Mouse (Mus musculus) heart, postnatal 0 days (tissue): ENCODE measurements at regions not wholly inside any gene's neighbourhood (a gene's known extent, or its start where the extent isn't known, plus 50 kb on each side); places are given as distances from the start of the nearest gene placed in this dataset.
A peak's percentile ranks its signal among the peaks of the same experiment; 100 is the strongest.
"Not testable (repeated sequence)": the region's sequence is repeated elsewhere in the genome, so short reads cannot be mapped to it uniquely, and the experiment has no call there.

Experiments used
- ATAC-seq: fragments of 200-750 bp; cut with Nextera tagmentation; 2 replicates; pipeline ENCODE4 v1.8.0; 2017; ENCODE audit warnings: low read depth, moderate number of reproducible peaks, moderate library complexity; ENCODE audit not compliant: insufficient read depth
- DNase-seq: peaks from one replicate; pipeline ENCODE4 v3.0.0-alpha.2; 2016; ENCODE audit warnings: low spot score
- H3K27ac ChIP-seq: fragments of 300-500 bp; sonication (generic); 2 replicates; pipeline ENCODE4 v1.5.1; 2014; ENCODE audit warnings: low read depth, mild to moderate bottlenecking
- H3K27me3 ChIP-seq: fragments of 300-500 bp; sonication (generic); 2 replicates; pipeline ENCODE4 v1.6.1; 2014; ENCODE audit warnings: low read length, mixed read lengths; ENCODE audit not compliant: control insufficient read depth, insufficient read depth
- H3K36me3 ChIP-seq: fragments of 300-500 bp; sonication (generic); replicated peaks from 2 replicates; pipeline ENCODE4 v1.6.1; 2014; ENCODE audit warnings: low read length, mixed read lengths; ENCODE audit not compliant: control insufficient read depth, insufficient read depth
- H3K4me1 ChIP-seq: fragments of 300-500 bp; sonication (generic); 2 replicates; pipeline ENCODE4 v1.6.1; 2014; ENCODE audit warnings: antibody characterized with exemption; ENCODE audit not compliant: control insufficient read depth, insufficient read depth
- H3K4me2 ChIP-seq: fragments of 300-500 bp; sonication (generic); 2 replicates; pipeline ENCODE4 v1.6.1; 2014; ENCODE audit warnings: low read depth, mild to moderate bottlenecking, low read length, moderate library complexity
- H3K4me3 ChIP-seq: fragments of 300-500 bp; sonication (generic); 2 replicates; pipeline ENCODE4 v1.5.1; 2014; ENCODE audit warnings: low read depth, low read length
- H3K9ac ChIP-seq: fragments of 300-500 bp; sonication (generic); replicated peaks from 2 replicates; pipeline ENCODE4 v1.6.1; 2014; ENCODE audit warnings: low read depth, low read length, mixed read lengths
- H3K9me3 ChIP-seq: fragments of 300-500 bp; sonication (generic); replicated peaks from 2 replicates; pipeline ENCODE4 v1.6.1; 2016; ENCODE audit warnings: low read length; ENCODE audit not compliant: control insufficient read depth
- CTCF ChIP-seq: IDR thresholded peaks from 2 replicates; pipeline ENCODE4 v1.5.1; 2016; ENCODE audit warnings: antibody characterized with exemption, control low read depth, low read depth
- EP300 ChIP-seq: IDR thresholded peaks from 2 replicates; pipeline ENCODE4 v1.6.1; 2016; ENCODE audit warnings: antibody characterized with exemption, low read depth
- WGBS: fragments of 180-500 bp; shearing (Covaris S2); extraction: QIAGEN DNeasy Blood & Tissue Kit; methylation state at CpG from one replicate; pipeline ENCODE4 v1.1.7; 2014; 5-methylcytosine and 5-hydroxymethylcytosine counted together

DNA sequence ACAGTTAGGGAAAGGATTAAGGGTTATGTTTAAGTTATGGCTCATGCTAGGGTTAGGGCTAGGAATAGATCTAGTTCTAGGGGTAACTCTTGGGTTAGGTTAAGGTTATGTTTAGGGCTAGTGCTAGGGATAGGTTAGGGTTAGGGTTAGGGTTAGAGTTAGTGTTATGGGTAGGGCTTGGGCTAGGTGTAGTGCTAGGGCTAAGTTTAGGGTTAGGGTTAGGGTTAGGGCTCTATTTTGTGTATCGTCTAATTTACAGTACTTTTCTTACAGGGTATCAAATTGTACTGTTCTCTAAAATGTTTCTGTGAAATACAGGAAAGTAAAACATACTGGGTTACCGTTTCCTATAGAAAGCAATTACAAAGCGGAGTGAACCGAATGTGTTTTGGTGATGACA, 64.8 kb downstream of the Ptchd3 start:
- no peaks in the 10 kb centered on the region for H3K9me3 ChIP-seq
- WGBS = 93% methylated on average over 4 of the region's 4 CpGs
- no peaks in the 10 kb centered on the region for H3K27me3 ChIP-seq
- H3K9ac ChIP-seq = no peak overlapping the region
- no peak for ATAC-seq
- no peak for TF ChIP-seq EP300
- no peak for TF ChIP-seq CTCF
- no peak overlapping the region for H3K4me3 ChIP-seq
- no peak overlapping the region for H3K27ac ChIP-seq
- DNase-seq = no peak
- no peaks in the 10 kb centered on the region for H3K36me3 ChIP-seq
- no peaks in the 10 kb centered on the region for H3K4me1 ChIP-seq
- H3K4me2 ChIP-seq = no peak overlapping the region

DNA sequence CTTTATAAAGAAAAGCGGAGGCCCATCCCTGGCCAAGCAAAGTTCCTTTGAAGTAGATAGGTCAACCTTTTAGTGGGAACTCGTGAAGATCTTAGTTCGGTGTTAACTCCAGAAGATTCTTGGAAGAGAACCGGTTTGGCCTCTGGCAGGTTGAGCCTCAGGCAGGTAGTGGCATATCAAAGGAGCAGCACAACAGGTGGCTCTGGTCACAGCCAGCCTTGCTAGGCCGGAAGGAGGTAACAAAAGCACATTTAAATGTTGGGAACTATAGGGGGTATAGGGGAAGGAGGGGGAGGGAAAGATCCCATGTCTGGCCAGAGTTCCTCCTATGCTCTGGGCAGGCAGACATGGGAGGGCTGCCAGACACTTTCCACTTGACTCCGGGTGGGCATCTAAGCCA, 74.3 kb downstream of the Ptchd3 start:
- not testable (repeated sequence) for H3K9ac ChIP-seq, H3K27ac ChIP-seq, H3K9me3 ChIP-seq, H3K4me2 ChIP-seq, ATAC-seq, H3K36me3 ChIP-seq, DNase-seq, H3K4me3 ChIP-seq, H3K27me3 ChIP-seq, H3K4me1 ChIP-seq
- 70% methylated on average over 6 of the region's 6 CpGs for WGBS

DNA sequence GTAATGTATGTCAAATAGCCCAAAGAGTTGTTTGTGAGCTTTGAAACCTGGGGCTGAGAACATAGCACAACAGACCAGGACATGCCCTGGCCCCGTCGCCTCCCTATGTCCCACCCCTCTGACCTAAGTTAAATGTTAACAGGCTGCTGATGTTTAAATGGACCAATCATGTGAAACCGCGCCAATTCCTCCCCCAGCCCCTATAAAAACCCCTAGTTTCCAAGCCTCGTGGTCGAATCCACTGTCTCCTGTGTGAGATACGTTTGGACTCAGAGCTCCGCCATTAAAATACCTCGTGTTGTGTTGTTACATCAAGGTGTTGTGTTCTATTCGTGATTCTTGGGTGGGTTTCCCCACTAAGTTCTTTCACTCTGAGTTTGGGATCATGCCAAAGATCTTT, 94.6 kb downstream of the Ptchd3 start:
- not testable (repeated sequence) for H3K36me3 ChIP-seq, H3K4me1 ChIP-seq, ATAC-seq, H3K27me3 ChIP-seq, H3K9ac ChIP-seq, H3K9me3 ChIP-seq, H3K4me2 ChIP-seq, DNase-seq, H3K4me3 ChIP-seq, H3K27ac ChIP-seq
- 85% methylated on average over 10 of the region's 10 CpGs for WGBS

DNA sequence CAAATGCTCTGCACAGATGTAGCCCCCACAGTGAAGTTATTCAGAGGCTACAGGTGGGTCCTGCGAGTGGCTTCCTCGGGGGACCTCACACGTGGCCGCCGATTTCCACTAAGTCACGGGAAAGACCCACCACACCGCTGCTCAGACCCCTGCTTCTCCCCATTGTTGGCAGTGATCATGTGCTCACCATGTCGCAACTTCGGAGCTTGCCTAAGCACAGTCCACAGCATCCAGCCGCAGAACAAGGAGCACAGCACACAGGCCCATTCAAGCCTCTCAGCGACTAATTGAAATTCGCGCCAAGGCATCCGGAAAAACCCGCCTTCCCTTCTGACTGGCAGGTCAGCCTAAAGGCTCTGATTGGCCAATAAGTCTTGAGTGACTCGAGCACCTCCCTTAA, 95.0 kb downstream of the Ptchd3 start:
- WGBS = 43% methylated on average over 15 of the region's 16 CpGs
- not testable (repeated sequence) for DNase-seq, H3K9me3 ChIP-seq, H3K36me3 ChIP-seq, H3K4me3 ChIP-seq, ATAC-seq, H3K4me1 ChIP-seq, H3K27me3 ChIP-seq, H3K4me2 ChIP-seq, H3K9ac ChIP-seq, H3K27ac ChIP-seq

DNA sequence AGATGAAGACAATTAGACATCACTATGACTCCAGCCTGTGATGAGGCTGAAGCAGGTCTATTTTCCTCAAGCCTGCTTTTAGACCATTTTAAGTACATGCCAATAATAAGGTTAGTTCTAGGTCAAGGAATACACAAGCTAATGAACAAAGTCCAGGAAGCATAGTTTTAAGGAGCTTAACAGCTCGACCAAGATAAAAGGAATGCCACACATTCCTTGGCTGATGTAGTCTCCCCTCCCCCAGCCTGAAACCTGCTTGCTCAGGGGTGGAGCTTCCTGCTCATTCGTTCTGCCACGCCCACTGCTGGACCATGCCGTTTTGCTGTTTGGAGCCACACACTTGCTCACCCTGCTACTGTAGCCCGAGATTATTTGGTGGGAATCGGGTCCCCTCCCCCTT, 121.7 kb downstream of the Ptchd3 start:
- ATAC-seq (peak; percentile 41; the same call in 1 of the 2 replicates), DNase-seq (peak; percentile 4)

DNA sequence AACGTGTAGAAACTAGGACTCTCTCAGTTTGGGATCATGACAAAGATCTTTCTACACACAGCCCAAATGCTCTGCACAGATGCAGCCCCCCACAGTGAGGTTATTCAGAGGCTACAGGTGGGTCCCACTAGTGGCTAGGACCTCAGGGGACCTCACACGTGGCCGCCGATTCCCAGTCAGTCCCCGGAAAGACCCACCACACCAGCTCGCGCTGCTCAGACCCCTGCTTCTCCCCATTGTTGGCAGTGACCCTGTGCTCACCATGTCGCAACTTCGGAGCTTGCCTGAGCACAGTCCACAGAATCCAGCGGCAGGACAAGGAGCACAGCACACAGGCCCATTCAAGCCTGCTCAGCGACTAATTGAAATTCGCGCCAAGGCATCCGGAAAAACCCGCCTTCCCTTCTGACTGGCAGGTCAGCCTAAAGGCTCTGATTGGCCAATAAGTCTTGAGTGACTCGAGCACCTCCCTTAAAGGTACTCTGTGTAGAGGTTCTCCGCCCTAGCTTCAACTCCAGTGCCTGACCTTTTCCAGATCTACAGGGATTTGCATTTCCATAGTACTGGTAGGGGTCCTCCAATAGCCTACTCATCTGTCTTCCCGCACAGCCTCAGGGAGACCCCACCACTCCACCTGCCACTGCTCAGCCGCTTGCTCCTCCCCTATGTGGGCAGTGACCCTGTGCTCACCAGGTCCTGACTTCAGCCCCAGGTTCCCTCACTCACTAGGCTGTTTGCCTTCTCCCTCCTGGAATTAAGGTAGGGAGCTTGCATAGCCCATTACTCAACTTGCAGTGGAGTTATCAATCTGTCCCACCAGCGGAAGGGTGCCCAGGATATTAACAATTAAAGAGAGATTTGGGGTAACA, 126.6 kb downstream of the Ptchd3 start:
- not testable (repeated sequence) for H3K36me3 ChIP-seq, H3K9ac ChIP-seq, H3K27ac ChIP-seq, H3K4me1 ChIP-seq, H3K4me3 ChIP-seq, H3K4me2 ChIP-seq, H3K27me3 ChIP-seq, H3K9me3 ChIP-seq, DNase-seq, ATAC-seq
- 18% methylated on average over 20 of the region's 20 CpGs for WGBS

More for the DNA sequence above, 121.7 kb downstream of the Ptchd3 start:
- H3K27me3 ChIP-seq, H3K9me3 ChIP-seq, H3K36me3 ChIP-seq, H3K4me2 ChIP-seq, H3K9ac ChIP-seq, H3K4me1 ChIP-seq, H3K4me3 ChIP-seq, H3K27ac ChIP-seq: not testable (repeated sequence)
- 43% methylated on average over 6 of the region's 6 CpGs for WGBS

DNA sequence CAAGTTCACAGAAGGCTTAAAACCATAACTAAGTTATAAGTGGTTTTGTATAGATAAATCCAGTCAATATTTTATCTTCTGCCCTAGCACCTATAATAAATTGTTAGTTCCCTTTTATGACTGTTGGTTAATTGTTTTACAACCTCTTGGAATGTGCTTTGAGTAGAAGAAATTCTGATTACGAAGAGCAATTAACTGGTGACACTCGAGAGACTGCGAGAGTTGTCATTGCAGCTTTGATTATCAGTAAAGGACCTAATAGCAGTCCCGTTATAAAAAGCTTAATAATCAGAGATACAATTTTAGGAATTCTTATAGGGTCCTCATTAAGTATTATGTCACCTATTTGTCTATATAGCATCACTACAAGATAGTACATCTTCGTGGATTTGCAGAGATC, 128.7 kb downstream of the Ptchd3 start:
- H3K9ac ChIP-seq, H3K4me2 ChIP-seq, H3K9me3 ChIP-seq, ATAC-seq, H3K4me3 ChIP-seq, H3K4me1 ChIP-seq, H3K27me3 ChIP-seq, DNase-seq, H3K27ac ChIP-seq, H3K36me3 ChIP-seq: not testable (repeated sequence)
- WGBS = 71% methylated on average over 5 of the region's 5 CpGs

DNA sequence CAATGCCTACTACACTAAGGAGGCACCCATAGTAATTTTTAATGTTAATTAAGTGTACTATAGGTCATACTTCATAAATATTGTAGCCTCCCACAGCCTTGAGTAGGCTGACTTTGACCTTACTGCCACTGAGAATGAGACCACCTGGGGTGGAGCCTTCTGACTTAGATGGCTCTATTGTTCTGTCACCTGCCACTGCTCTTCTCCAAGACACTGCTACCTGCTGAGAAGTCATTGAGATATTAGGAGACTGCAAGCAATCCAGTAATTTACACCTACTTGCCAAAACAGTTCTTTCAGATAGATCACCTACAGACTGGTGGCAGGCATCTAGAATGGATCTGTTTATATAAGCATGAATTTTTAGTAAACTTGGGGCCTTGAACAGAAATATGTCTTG, 134.1 kb downstream of the Ptchd3 start:
- H3K27me3 ChIP-seq, H3K9ac ChIP-seq, H3K4me1 ChIP-seq, DNase-seq, H3K36me3 ChIP-seq, H3K27ac ChIP-seq, H3K9me3 ChIP-seq, H3K4me3 ChIP-seq, H3K4me2 ChIP-seq, ATAC-seq: not testable (repeated sequence)
